Mouse (Mus musculus) mouse embryonic stem cell (cell line): ENCODE data around the gene Tmem262.
"Not testable (repeated sequence)": the region's sequence is repeated elsewhere in the genome, so short reads cannot be mapped to it uniquely, and the experiment has no call there.

Experiments used
- in situ Hi-C, 2 experiments: fragments of 300-500 bp; cut with MboI; formaldehyde crosslinking; loops; 1 replicate in 1 of 2; 3 replicates in 1 of 2; pipeline ENCODE4 v1.14.3; 2019 to 2020; ENCODE audit warnings: low sequenced_read_pairs in 2 of 2, low pct_unique_long_range_greater_than_20kb in 1 of 2, mixed read lengths in 1 of 2; ENCODE audit not compliant: unreplicated experiment in 1 of 2

The Tmem262 gene

DNA sequence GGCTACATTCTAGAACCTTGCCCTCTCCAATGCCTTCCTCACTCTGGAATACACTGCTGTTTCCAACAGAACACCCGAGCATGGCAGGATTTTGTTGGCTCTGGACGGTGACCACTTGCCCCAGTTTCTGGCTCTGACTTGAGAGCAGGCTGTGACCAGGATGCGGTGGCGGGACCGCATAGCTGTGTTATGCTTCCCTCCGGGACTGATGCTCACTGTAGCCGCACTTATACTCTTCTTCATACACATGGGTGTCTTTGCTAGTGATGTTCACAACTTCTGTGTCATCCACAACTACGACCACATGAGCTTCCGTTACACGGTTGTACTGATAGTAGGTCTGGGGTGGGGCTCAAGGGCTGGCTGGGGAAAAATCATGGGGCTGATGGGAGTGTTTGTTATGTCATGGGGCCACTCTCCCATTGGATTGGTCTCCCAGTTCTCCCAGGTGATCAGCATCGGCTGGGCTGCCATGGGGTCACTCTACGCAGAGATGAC, at the start of gene Tmem262:
Gene Tmem262, plus strand, starts transcription at position 51 of the 498 bp plus-strand sequence.
- in situ Hi-C loops, result no loop called here

DNA sequence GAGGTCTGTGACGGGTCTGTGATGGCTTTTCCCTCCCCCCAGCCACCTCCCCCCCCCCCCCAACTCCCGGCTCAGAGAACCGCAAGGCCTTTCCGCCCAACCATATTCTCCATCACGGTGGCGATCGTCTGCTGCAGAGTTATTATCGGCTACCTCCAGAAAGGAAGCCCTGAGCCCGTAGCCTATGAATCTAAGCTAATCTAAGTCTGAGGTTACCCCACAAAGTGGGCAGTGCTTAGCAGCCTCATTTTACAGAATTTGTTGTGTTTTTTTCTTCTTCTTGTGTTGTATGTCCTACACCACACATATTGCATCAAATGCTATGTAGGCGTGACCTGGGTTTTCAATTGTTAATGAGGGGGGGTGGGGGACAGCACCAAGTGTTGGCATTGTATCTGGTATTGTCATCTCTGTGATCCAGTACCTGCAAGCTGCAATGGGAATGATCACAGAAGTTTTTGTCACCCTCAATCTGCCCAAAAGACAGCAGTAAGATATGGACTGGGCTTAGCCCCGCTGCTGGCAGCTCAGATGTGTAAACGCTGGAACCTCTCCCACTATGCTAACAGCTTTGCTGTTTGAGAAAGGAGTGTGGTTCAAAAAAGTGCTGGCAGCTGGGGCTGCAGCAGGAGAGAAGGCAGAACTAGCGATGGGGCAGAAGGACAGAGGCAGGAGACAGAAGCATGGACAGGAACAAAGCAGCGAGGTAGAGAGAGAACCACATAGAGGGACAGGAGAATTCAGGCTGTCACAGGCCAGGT, 49.1 kb upstream of the Tmem262 start:
- in situ Hi-C loops, result no loop called here

DNA sequence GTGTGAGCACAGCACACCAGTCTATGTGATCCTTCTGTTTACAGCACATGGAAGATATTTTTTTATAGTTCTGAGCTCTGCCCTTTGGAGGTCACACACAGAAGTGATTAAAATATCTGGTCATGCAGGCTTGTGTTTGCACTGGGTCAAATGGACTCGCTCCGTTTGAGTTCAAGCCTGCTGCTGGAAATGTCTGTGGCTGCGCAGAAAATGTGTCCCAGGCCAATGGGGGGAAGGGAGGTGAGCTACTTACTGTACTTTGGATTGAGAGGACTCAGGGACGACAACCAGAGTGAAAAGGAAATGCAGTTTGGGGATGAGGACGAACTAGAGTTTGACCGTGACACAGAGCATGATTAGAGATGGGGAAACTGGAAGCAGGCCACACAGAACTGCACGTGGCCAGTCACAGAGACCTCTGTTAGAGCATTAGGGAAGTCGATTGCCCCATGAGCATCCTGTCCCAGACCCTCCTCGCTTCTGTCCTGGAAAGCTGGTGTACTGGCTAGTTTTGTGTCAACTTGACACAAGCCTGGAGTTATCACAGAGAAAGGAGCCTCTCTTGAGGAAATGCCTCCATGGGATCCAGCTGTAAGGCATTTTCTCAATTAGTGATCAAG, 43.8 kb upstream of the Tmem262 start:
- in situ Hi-C loops, result loop anchor here in 1 of 2 experiments (5.0 kb wide), 1 partner anchor 91 kb away; the partner anchor contains the start of gene Snx15

DNA sequence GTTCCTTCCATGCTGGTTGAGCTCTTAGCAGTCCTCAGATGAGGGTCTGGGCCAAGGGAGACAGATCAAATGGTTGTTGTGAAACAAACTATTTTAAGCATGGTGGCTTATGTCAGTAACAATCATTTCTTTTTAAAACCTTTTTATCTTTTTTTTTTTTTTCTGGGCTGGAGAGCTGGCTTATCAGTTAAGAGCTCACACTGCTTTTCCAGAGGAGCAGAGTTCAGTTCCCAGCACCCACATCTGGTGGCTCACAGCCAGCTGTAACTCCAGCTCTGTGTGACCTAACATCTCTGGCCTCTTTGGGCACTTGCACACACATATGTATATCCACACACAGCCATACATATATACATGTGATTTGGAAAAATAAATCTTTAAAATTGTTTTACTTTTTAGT, 42.1 kb upstream of the Tmem262 start:
- in situ Hi-C loops, result loop anchor here in 1 of 2 experiments (5.0 kb wide), 1 partner anchor 90 kb away; the partner anchor contains the start of gene Snx15

DNA sequence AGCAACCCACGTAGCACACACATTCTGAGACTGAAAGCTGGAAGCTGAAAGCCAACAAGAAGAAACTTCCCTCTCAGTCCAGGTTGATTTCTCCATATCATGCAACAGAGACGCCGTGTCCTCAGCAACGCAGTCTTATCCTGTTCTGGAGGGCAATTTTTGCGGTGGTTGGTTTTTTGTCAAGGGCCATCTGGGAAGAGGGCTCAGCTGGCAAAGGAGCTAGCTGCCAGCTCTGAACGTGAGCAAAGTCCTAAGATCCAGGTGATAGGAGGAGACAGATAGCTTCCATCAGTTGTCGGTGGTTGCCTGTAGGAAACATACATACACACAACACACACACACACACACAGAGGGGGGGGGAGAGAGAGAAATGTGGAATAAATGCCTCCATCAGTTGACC, 41.5 kb upstream of the Tmem262 start:
- in situ Hi-C loops, result loop anchor here in 1 of 2 experiments (5.0 kb wide), 1 partner anchor 89 kb away; the partner anchor contains the start of gene Snx15

DNA sequence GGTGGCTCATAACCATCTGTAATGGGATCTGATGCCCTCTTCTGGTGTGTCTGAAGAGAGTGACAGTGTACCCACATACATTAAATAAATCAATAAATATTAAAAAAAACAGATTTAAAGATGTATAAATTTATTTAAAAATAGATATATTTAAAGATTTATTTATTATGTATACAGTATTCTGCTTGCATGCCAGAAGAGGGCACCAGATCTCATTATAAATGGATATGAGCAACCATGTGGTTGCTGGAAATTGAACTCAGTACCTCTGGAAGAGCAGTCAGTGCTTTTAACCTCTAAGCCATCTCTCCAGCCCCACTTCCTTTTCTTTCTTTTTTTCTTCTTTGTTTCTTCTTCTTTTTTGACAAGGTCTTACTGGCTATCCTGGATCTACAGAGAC, 39.8 kb upstream of the Tmem262 start:
- in situ Hi-C loops, result no loop called here

DNA sequence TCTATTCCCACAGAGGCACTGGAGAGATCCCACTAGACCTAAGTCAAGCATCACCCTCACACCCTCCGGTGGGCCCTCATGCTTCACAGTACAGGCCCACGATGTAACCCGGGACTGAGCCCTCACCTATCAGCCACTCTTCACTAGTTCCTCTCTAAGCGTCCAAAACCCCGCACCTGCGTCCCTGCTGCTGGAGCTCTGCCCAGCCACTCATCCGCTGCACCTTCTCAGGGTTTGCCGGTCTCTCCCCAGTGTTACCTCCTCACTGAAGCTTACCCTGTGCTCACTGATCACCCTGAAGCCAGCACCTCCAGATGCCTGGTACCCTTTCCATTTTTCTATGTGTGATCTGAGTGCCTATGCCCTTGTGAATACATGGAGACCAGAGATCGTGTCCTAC, 37.5 kb upstream of the Tmem262 start:
- in situ Hi-C loops, result no loop called here

DNA sequence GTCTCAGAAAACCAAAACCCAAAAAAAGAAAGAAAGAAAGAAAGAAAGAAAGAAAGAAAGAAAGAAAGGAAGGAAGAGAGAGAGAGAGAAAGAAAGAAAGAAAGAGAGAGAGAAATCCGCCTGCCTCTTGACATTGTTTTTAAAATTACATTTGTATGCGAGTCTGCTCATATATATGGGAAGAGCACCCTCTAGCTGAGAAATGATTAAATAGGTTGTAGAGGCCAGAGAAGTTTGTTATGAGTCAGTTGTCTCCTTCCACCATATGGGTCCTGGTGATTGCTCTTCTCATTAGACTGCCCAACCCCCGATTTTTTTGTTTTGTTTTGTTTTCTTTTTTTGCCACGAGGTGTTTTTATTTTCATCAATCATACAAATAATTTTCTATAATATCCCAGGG, 35.7 kb upstream of the Tmem262 start:
- in situ Hi-C loops, result not testable (repeated sequence)

DNA sequence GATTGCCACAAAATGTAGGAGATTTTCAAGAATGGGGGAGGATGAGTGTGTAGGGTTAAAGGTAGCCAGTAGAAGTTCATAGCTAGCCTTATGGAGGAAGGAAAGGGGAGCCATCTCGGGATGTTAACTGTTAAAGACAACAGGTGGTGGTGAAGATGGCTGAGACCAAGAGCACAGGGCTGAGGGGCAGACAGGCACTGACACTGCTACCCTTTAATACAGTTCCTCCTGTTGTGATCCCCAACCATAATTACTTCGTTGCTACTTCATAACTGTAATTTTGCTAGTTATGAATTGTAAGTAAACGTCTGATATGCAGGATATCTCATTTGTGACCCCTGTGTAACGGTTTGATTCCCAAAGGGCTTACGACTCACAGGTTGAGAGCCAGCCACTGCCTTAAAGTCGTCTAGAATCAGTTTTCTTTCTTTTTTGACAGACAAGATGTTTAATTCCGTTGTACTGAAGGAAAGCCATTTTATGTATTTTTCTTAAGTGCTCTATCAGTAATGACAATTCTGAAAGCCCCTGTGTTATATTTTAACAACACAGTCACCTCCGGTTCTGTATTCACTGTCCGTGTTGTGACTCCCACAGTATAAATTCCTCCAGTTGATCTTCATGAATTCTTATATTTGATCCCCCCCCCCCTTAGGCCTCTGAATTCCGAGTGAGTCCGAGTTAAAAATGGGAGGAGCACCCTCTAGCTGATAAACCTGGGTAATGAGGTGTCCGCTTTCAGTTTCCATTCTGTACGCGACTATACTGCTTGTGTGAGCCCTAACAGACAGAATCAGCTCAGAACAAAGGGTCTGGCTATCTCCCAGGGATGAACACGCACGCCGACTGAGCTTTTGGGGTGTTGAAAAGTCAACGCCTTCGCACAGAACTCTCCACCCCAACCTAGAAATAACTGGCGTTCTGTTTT, 34.2 kb upstream of the Tmem262 start:
- in situ Hi-C loops, result no loop called here

DNA sequence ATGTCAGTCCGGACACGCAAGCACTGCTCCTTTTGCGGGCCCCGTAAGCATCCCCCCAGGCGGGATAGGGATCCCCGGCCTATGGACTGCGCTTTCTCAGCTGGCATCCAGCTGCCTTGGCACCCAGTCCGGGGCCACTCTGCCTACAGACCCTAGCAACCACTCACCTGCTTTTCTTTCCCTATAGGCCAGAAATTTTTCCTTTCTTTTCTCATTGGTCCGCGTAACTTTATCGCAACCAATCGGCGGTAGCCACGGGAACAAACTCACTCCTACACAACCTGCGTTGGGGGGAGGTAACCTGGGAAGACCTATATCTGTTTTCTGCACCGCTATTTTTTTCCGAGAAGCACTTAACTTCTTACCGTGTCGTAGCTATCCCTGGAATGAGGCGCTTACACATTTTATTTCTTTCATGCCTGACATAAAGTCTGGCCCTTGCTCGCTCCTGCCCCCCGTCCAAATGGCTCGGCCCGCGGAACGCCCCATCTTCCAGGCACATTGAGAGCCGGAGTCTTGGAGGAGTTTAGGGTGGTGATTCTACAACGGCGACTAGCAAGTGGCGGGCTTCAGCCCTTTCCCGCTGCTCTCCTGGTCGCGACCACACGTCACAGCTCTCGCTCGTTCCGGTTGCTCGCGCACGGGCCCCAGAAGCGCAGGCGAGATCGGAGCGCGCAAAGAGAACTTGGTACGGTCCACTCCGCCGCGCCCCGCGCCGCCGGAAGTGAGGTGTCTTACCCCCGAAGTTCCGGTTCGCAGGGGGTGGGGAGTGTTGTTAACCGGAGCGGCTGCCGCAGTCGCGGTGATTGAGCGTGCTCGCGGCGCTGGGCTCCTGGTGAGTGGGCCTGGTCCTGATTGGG, 33.3 kb upstream of the Tmem262 start, which contains the start of gene Syvn1:
Gene Syvn1, plus strand, starts transcription at position 283 of the 860 bp plus-strand sequence.
- in situ Hi-C loops, result no loop called here

DNA sequence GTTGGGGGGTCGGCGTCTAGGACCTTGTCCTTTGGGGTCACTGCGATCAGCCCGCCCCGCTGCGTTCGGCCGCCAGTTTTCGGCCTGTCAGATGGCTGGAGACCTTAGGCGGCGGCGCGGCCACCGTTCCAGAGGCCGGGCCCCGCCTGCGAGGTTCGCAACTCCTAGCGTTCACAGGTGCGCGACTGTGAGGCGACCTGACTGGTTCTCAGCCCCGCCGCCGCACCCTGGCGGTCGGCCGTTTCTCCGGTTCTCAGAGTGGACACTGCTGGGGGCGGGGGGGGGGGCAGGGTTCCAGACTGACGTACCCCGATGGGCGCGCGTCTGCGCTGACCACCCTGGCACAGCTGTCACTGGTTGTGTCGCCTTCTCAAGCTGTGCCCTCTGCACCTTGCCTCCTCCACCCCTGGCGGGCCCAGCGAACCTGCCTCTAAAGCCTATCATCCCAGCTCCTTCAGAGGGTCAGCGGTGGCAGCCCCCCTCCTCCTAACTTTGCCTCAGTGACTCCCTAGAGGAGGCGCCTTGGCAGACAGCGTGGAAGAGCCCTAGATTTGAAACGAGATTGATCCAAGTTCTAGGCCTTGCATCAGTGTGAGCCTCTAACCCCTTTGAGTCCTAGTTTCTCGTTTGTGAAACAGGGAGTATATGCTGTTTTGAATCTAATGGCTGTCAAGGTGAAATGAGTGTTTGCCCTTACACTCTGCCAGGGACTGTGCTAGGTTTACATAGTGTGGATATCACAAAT, 32.5 kb upstream of the Tmem262 start:
- in situ Hi-C loops, result no loop called here

DNA sequence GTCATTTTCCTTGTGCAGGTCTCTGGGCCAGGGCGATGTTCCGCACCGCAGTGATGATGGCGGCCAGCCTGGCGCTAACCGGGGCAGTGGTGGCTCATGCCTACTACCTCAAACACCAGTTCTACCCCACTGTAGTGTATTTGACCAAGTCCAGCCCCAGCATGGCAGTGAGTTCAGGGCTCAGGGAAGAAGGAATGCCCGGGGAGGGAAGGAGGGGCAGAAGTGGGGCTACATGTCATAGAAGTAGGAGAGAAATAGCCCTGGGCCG, 32.0 kb upstream of the Tmem262 start:
- in situ Hi-C loops, result no loop called here

DNA sequence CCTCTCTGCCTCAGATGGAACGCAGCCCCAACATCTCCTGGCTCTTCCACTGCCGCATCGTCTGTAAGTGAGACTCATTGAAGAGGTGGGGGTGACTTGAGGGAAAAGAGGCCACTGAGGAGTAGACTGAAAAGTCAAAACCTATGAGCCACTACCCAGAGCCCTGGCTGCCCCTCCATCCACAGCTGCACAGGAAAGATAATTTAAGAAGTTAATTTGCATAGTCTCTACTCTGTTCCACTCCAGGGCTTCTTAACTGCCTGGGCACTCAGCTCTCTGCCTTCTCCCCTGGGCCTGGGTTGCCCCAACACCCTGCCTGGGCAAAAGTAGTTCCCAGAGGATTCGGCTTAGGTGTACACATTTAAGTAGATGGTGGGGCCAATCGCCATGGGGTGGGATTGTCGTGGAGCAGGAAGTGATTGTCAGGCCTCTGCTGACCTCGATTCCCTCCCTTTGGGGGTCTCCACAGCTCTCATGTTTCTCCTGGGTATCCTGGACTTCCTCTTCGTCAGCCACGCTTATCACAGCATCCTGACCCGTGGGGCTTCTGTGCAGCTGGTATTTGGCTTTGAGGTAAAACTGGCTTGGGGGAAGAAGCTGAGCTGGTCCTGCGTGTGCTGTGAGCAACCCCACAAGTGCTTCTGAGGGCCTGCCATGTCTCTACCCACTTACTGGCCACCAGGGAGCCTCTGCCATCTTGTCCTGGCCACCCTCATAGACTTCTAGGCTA, 31.0 kb upstream of the Tmem262 start:
- in situ Hi-C loops, result no loop called here

DNA sequence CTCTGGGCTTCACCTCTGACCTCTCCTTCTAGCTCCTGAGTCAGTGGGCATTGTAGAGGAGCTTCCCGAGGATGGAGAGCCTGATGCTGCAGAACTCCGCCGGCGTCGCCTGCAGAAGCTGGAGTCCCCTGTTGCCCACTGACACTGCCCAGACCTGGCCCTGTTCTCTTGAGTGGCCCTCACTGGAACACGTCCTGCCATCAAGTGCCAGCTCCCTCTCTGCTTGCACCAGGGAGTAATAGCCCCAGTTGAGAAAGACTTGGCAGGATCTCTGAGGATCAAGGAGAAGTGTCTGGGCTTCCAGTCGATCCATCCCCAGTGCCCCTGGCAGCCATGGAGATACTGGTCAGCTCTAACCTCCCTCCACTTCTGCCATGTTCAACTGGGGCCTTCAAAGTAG, 27.3 kb upstream of the Tmem262 start:
- in situ Hi-C loops, result no loop called here

DNA sequence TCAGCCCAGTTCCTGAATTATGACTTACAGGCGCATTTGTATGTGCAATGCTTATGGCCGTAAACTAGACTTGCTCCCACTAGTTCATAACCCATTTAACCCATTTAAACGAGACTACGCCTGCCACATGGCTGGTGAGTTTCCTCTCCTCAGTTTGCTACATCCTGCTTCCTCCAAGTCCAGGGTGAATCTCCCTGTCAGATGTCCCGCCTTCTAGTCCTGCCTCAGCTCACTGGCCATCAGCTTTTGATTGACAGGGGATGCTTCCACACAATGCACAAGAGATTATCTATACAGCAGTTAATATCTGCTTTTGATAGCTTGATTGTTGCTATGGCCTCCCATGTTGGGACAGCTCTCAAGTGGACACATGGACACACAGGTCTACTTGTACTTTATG, 25.5 kb upstream of the Tmem262 start:
- in situ Hi-C loops, result no loop called here

DNA sequence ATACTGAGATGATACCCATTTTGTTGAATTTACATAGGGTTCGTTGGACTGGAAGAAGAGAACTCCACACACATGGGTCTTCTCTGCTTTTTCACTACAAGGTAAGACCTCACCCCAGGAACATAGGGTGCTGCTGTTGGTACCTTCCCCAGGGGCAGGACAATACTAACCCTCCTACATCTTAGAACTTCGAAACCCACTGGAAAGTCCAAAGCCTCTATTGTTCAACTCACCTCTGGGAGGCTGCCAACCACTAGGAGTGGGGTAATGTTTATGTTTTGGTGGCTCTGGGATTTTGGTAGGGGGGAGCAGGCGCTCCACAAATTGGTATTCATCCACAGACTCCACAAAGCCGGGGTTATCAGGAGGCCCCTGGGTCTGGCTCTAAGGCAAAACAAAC, 23.1 kb upstream of the Tmem262 start:
- in situ Hi-C loops, result no loop called here
